In genomic region chrX:153174786-153175185, GRCm38 (mm10) we compare ENCODE assay signal across 9 mouse cellular contexts. TPM values are rescaled to one million over a fixed set of nuclear protein-coding genes. Genes with fewer than 3 reads are reported as not detected.
DNase-seq lines count a peak whose midpoint lies in the region; ATAC-seq and TF ChIP-seq lines count a peak whose summit lies in the region.
"Had no signal": no experiment of that assay in that cellular context is flagged by ENCODE, and none has a peak within 500 bp of the region (broad histone marks: within the 10 kb centered on the region; RNA-seq: fewer than 3 reads in every experiment).

No protein-coding gene starts in this region.

- no peak overlapping the region for H3K9ac ChIP-seq in heart, adult 2 months (ENCODE audit: low read depth, low read length)
- no peak overlapping the region for H3K9ac ChIP-seq in heart, embryonic 12.5 days

- TF ChIP-seq POLR2A in heart, adult 2 months (IDR thresholded peaks at IDR 0.05; ENCODE audit: insufficient read depth, low read depth, low read length): no peak

- no peak overlapping the region for H3K27ac ChIP-seq in heart, adult 2 months
- no peak overlapping the region for H3K27ac ChIP-seq in heart, embryonic 12.5 days (ENCODE audit: poor library complexity, severe bottlenecking)

- H3K9me3 ChIP-seq in heart, embryonic 12.5 days (replicated peaks): no peaks in the 10 kb centered on the region

- H3K4me1 ChIP-seq in heart, adult 2 months (ENCODE audit: control insufficient read depth, insufficient read depth, low read length): no peaks in the 10 kb centered on the region
- H3K4me1 ChIP-seq in heart, embryonic 12.5 days (replicated peaks): no peaks in the 10 kb centered on the region

- ATAC-seq in heart, embryonic 12.5 days (ENCODE audit: insufficient number of reproducible peaks, low FRiP score): no peak
- peak; percentile 38 for ATAC-seq in inflammation-experienced regulatory T-cells, adult 6 months
- ATAC-seq in erythroblast, adult 5-6 weeks (replicated peaks; ENCODE audit: low FRiP score, poor library complexity, severe bottlenecking): no peak

- no peak overlapping the region for H3K4me2 ChIP-seq in heart, embryonic 12.5 days

- H3K4me3 ChIP-seq in heart, adult 2 months: no peak overlapping the region
- H3K4me3 ChIP-seq in heart, embryonic 12.5 days: no peak overlapping the region

- peak; percentile 61 for TF ChIP-seq CTCF in heart, adult 2 months (IDR thresholded peaks at IDR 0.05)

- 11% methylated on average over 1 of the region's 1 CpGs for WGBS in heart, adult 2 months
- WGBS in heart, embryonic 12.5 days: 13% methylated on average over 1 of the region's 1 CpGs

- H3K79me2 ChIP-seq in heart, adult 2 months (replicated peaks; ENCODE audit: control insufficient read depth, insufficient read depth, low read length): no peaks in the 10 kb centered on the region

- H3K27me3 ChIP-seq in heart, adult 2 months (ENCODE audit: control insufficient read depth, insufficient read depth, low read length): no peaks in the 10 kb centered on the region
- no peaks in the 10 kb centered on the region for H3K27me3 ChIP-seq in heart, embryonic 12.5 days (replicated peaks)

- TF ChIP-seq EP300 in heart, adult 2 months (IDR thresholded peaks at IDR 0.05; ENCODE audit: insufficient read depth, low read depth, low read length): no peak

- intact Hi-C loops in heart, adult 2 months (cut with DNase I): no loop called here
- intact Hi-C loops in gastrocnemius, postnatal 14 days (cut with DNase I; ENCODE audit: low total_unique reads): no loop called here

- no peak for DNase-seq in heart, adult 2 months
- DNase-seq in urinary bladder, postnatal 14 days (ENCODE audit: low spot score): peak; percentile 2
- DNase-seq in urinary bladder, postnatal 36 days (ENCODE audit: low spot score in 2 of 2): no peak
- no peak for DNase-seq in frontal cortex, postnatal 14 days (ENCODE audit: low spot score in 2 of 2)
- DNase-seq in gastrocnemius, postnatal 14 days: no peak

- H3K36me3 ChIP-seq in heart, adult 2 months (ENCODE audit: control insufficient read depth, insufficient read depth, low read length): no peaks in the 10 kb centered on the region
- no peaks in the 10 kb centered on the region for H3K36me3 ChIP-seq in heart, embryonic 12.5 days

RNA-seq across cellular contexts. Expression of gene Rragb, which starts 35.0 kb away (rescaled TPM):
- total RNA-seq in heart, adult 2 months (2021): 1 to 10 TPM; 3.6 to 4.0 TPM
- 2.0 and 3.5 TPM in 2 replicates for polyA plus RNA-seq in heart, adult 2 months (2012; rRNA removed)
- polyA plus RNA-seq in heart, embryonic 12.5 days (2016; fragmentation: Nextera tagmentation; extraction: Ambion mirVana): 2.2 and 2.3 TPM in 2 replicates
- 1 to 10 TPM; 4.2 to 8.9 (median 6.6) TPM for polyA plus RNA-seq in inflammation-experienced regulatory T-cells, adult 6 months (2017; shearing (Covaris generic))
- total RNA-seq in erythroblast, adult 5-6 weeks (2015; ENCODE audit: low replicate concordance): 0.38 TPM in 1 of 2 replicates, not detected in the other
- total RNA-seq in erythroblast, adult 5-6 weeks (2017; ENCODE audit: low replicate concordance): 0.56 TPM in 1 of 2 replicates, not detected in the other
- 1 to 10 TPM; 1.5 to 2.1 TPM for total RNA-seq in gastrocnemius, postnatal 14 days (2021)

RNA-seq across cellular contexts. Expression of gene Foxr2, which starts 56.2 kb away (rescaled TPM):
- not detected for total RNA-seq in heart, adult 2 months (2021)
- polyA plus RNA-seq in heart, adult 2 months (2012; rRNA removed): not detected in 2 replicates
- not detected in 2 replicates for polyA plus RNA-seq in heart, embryonic 12.5 days (2016; fragmentation: Nextera tagmentation; extraction: Ambion mirVana)
- not detected for polyA plus RNA-seq in inflammation-experienced regulatory T-cells, adult 6 months (2017; shearing (Covaris generic))
- total RNA-seq in erythroblast, adult 5-6 weeks (2015; ENCODE audit: low replicate concordance): not detected in 2 replicates
- total RNA-seq in erythroblast, adult 5-6 weeks (2017; ENCODE audit: low replicate concordance): not detected in 2 replicates
- total RNA-seq in gastrocnemius, postnatal 14 days (2021): not detected
- total RNA-seq: hematopoietic stem cell, adult 5-6 weeks had no signal
